Mouse (Mus musculus) MEL (cell line): Measurements from ENCODE around the gene Neu4.

Experiments
- CTCF ChIP-seq, 3 experiments: IDR thresholded peaks in 2 of 3; conservative IDR thresholded peaks in 1 of 3; 2 replicates each; pipeline ENCODE4 v1.5.1; 2011 to 2012; ENCODE audit warnings: low read length in 3 of 3, low read depth in 2 of 3, mild to moderate bottlenecking in 2 of 3, improper control_type of control experiment in 1 of 3, inconsistent platforms in 1 of 3, mixed read lengths in 1 of 3, moderate library complexity in 1 of 3; ENCODE audit not compliant: control insufficient read depth in 1 of 3, insufficient read depth in 1 of 3, poor library complexity in 1 of 3, severe bottlenecking in 1 of 3
- ELF1 ChIP-seq: IDR thresholded peaks from 2 replicates; pipeline ENCODE4 v1.6.1; 2014; ENCODE audit warnings: low read depth, mild to moderate bottlenecking, inconsistent platforms, low read length, improper control_type of control experiment, moderate library complexity
- EP300 ChIP-seq, 2 experiments: IDR thresholded peaks; 2 replicates each; pipeline ENCODE4 v1.6.1; 2011; ENCODE audit warnings: improper control_type of control experiment in 2 of 2, low read length in 2 of 2, low read depth in 1 of 2, mild to moderate bottlenecking in 1 of 2
- KAT2A ChIP-seq: conservative IDR thresholded peaks from 2 replicates; pipeline ENCODE4 v1.6.1; 2012; ENCODE audit warnings: low read depth, low read length, improper control_type of control experiment, inconsistent platforms
- POLR2A ChIP-seq, 2 experiments: IDR thresholded peaks; 2 replicates each; pipeline ENCODE4 v1.6.1; 2011 to 2012; ENCODE audit warnings: low read length in 2 of 2, mild to moderate bottlenecking in 2 of 2, control low read depth in 1 of 2, improper control_type of control experiment in 1 of 2, low read depth in 1 of 2, moderate library complexity in 1 of 2; ENCODE audit not compliant: control insufficient read depth in 1 of 2, insufficient read depth in 1 of 2, poor library complexity in 1 of 2
- ZNF384 ChIP-seq: IDR thresholded peaks from 2 replicates; pipeline ENCODE4 v1.6.1; 2012; ENCODE audit warnings: low read depth, mild to moderate bottlenecking, inconsistent platforms, low read length, improper control_type of control experiment

DNA sequence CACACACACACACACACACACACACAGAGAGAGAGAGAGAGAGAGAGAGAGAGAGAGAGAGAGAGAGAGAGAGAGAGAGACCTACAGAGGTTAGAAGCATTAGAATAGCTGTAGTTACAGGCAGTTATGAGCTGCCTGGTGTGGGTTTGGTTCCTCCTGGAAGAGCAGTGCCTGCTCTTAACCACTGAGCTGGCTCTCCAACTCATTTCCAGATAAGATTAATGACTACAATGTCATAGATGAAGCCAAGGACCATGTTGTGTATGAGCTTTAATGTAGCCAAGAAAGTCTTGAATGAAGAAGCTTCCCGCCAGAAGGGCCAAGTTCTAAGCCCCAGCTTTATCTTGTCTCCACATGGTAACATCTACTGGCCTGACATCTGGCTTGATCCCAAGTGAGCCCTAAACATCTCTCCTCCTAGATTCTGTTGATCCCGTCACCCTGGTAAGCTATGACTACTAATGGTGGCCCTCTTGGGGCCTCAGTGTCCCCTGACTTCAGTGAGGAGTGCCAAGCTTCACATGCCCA is 12.9 kb downstream of the Neu4 start:
- TF ChIP-seq ZNF384 (no peak), POLR2A (IDR thresholded peaks at IDR 0.05; ENCODE audit: control insufficient read depth in 1 of 2, insufficient read depth in 1 of 2, low read depth in 1 of 2, low read length in 2 of 2, poor library complexity in 1 of 2) (no peak), CTCF (IDR thresholded peaks at IDR 0.05 in 2 of 3, conservative IDR thresholded peaks at IDR 0.05 in 1 of 3; ENCODE audit: control insufficient read depth in 1 of 3, insufficient read depth in 1 of 3, low read depth in 2 of 3, low read length in 3 of 3, poor library complexity in 1 of 3, severe bottlenecking in 1 of 3) (no peak), ELF1 (no peak), KAT2A (no peak; the same call in 1 of the 2 replicates), EP300 (IDR thresholded peaks at IDR 0.05; ENCODE audit: low read depth in 1 of 2, low read length in 2 of 2) (peak; percentile 56)
